Mouse (Mus musculus): ENCODE measurements around the gene Zfp202.

The Zfp202 gene

DNA sequence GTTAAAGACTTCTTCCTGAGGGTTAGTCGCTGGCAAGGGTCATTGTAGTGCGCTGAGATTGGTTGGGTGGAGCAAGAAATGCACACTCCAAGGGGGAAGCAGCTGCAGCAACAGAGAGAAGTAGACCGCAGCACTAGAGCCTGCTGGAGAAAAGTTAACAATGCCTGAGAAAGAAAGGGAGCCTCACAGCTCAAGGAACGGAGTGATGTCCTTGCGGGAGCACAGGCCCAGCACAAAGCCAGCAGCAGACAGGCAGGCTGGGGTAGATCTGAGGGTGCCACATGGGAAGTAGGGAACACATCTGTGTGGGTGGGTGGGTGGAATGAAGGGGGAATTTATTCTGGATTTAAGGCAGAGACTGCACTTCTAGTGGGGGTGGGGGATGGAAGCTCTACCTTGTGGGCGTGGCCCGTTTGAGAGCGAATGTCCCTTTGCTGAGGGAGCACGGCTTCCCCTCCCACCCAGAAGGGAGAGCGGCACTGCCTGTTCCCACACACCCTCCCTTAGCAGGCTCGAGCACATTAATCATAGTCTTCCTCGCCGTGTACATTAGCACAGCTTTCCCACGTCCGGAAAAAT lies 49.2 kb downstream of the Zfp202 start:
- peak; percentile 9 for DNase-seq

GRCm38 (mm10) chr9:40241951-40242888 lies 50.1 kb downstream of the Zfp202 start:
- no peak for DNase-seq

GRCm38 (mm10) chr9:40245466-40245865 lies 53.4 kb downstream of the Zfp202 start:
- DNase-seq: no peak

- DNase-seq: no peak
Measured at GRCm38 (mm10) chr9:40245974-40246665, 54.0 kb downstream of the Zfp202 start.

GRCm38 (mm10) chr9:40246702-40247101 lies 54.6 kb downstream of the Zfp202 start:
- no peak for DNase-seq

DNA sequence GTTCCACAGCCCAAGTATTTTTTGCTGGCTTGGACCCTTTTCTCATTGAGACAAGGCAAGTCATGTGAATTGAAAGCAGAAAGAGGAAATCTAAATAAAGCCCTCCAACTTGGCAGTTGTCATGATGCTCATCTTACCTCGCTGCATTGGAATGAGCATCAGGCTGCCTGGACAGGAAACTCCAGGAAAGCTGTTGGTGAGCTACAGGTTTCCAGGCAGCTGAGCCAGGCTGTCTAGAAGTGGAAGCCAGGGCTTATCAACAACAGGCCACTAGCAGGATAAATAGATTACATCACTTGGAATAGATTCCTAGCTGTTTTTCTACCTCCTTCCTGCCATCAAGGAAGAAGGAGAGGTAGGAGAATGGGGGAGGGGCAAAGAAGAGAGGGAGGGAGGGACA lies 57.0 kb downstream of the Zfp202 start:
- DNase-seq: no peak

DNA sequence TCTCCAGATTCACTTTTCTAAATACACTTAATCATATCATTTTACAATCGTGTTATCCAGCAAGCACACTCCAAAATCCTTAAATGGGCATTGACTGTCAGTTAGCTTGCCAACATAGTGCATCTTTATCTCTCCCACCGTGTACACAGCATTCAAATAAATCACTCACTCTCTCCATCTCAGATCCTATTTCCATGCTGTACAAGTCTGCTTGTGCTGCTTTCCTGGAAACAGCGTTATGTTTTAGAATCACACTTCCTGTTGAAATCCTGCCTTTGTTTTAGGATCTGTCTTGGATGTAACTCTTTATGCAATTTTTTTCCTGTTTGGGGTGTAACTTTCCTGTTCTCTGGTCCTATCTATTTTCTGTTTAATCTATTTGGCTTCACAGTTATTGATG lies 60.3 kb downstream of the Zfp202 start:
- no peak for DNase-seq

Data from cerebellum, adult 11 months (tissue).